Comparison of ENCODE assay signal across 9 mouse cellular contexts in genomic region chr3:30515795-30516170, GRCm38 (mm10). TPM values are rescaled to one million over a fixed set of nuclear protein-coding genes. Genes with fewer than 3 reads are reported as not detected.
DNase-seq lines count a peak whose midpoint lies in the region; ATAC-seq and TF ChIP-seq lines count a peak whose summit lies in the region.
"Had no signal": no experiment of that assay in that cellular context is flagged by ENCODE, and none has a peak within 500 bp of the region (broad histone marks: within the 10 kb centered on the region; RNA-seq: fewer than 3 reads in every experiment).

No protein-coding gene starts in this region.

- H3K4me2 ChIP-seq in heart, embryonic 15.5 days = peak overlapping the region; percentile 79
- peak overlapping the region; percentile 73 for H3K4me2 ChIP-seq in embryonic facial prominence, embryonic 14.5 days (ENCODE audit: low read depth, low read length)
- H3K4me2 ChIP-seq in limb, embryonic 13.5 days (replicated peaks) = peak overlapping the region; percentile 70

- peak overlapping the region; percentile 53 for H3K4me3 ChIP-seq in heart, embryonic 15.5 days
- H3K4me3 ChIP-seq in heart, adult 2 months = no peak overlapping the region; the same call in 1 of the 2 replicates
- H3K4me3 ChIP-seq in E14TG2a.4 (replicated peaks; ENCODE audit: low read length) = peak overlapping the region; percentile 75
- H3K4me3 ChIP-seq in embryonic facial prominence, embryonic 14.5 days (ENCODE audit: low read depth, low read length) = peak overlapping the region; percentile 43
- peak overlapping the region; percentile 66 for H3K4me3 ChIP-seq in limb, embryonic 13.5 days

- no peak overlapping the region for H3K27ac ChIP-seq in heart, embryonic 15.5 days
- H3K27ac ChIP-seq in heart, adult 2 months = no peak overlapping the region; the same call in 1 of the 2 replicates
- no peak overlapping the region for H3K27ac ChIP-seq in embryonic facial prominence, embryonic 14.5 days (replicated peaks; ENCODE audit: low read depth, low read length)
- H3K27ac ChIP-seq in limb, embryonic 13.5 days = peak overlapping the region; percentile 99
- H3K27ac ChIP-seq: liver, embryonic 13.5 days had no signal

- DNase-seq in heart, adult 2 months = no peak
- DNase-seq in embryonic facial prominence, embryonic 14.5 days (ENCODE audit: low spot score) = no peak
- DNase-seq in layer of hippocampus, adult 8-10 months (ENCODE audit: low spot score in 2 of 2) = no peak
- no peak for DNase-seq in embryo, embryonic 9.5 days (ENCODE audit: extremely low spot score)
- no peak for DNase-seq in frontal cortex, postnatal 10 days (ENCODE audit: low spot score in 2 of 2)
- DNase-seq: liver, embryonic 13.5 days had no signal

- no peak for TF ChIP-seq EP300 in heart, adult 2 months (IDR thresholded peaks at IDR 0.05; ENCODE audit: insufficient read depth, low read depth, low read length)

- no peak for TF ChIP-seq POLR2A in heart, adult 2 months (IDR thresholded peaks at IDR 0.05; ENCODE audit: insufficient read depth, low read depth, low read length)

- H3K27me3 ChIP-seq in heart, embryonic 15.5 days = peaks cover 58% of the 10 kb centered on the region
- H3K27me3 ChIP-seq in heart, adult 2 months (ENCODE audit: control insufficient read depth, insufficient read depth, low read length) = no peaks in the 10 kb centered on the region
- H3K27me3 ChIP-seq in E14TG2a.4 (ENCODE audit: insufficient read depth, low read length) = peaks cover 65% of the 10 kb centered on the region
- H3K27me3 ChIP-seq in embryonic facial prominence, embryonic 14.5 days (replicated peaks; ENCODE audit: control insufficient read depth, insufficient read depth, low read length) = peaks cover 66% of the 10 kb centered on the region
- H3K27me3 ChIP-seq in limb, embryonic 13.5 days = peaks cover 4% of the 10 kb centered on the region; the same call in 1 of the 2 replicates

- 13% methylated on average over 9 of the region's 9 CpGs for WGBS in heart, embryonic 15.5 days
- WGBS in heart, adult 2 months = 28% methylated on average over 9 of the region's 9 CpGs
- WGBS in embryonic facial prominence, embryonic 14.5 days = 9% methylated on average over 9 of the region's 9 CpGs
- WGBS in limb, embryonic 13.5 days = 14% methylated on average over 9 of the region's 9 CpGs

- no peak overlapping the region for H3K9ac ChIP-seq in heart, embryonic 15.5 days
- no peak overlapping the region for H3K9ac ChIP-seq in heart, adult 2 months (ENCODE audit: low read depth, low read length)
- no peak overlapping the region for H3K9ac ChIP-seq in embryonic facial prominence, embryonic 14.5 days (ENCODE audit: low read depth, low read length)
- H3K9ac ChIP-seq in limb, embryonic 13.5 days = peak overlapping the region; percentile 96
- H3K9ac ChIP-seq: liver, embryonic 13.5 days had no signal

- H3K36me3 ChIP-seq in heart, embryonic 15.5 days = no peaks in the 10 kb centered on the region
- no peaks in the 10 kb centered on the region for H3K36me3 ChIP-seq in heart, adult 2 months (ENCODE audit: control insufficient read depth, insufficient read depth, low read length)
- H3K36me3 ChIP-seq in E14TG2a.4 (ENCODE audit: insufficient read depth, low read length) = no peaks in the 10 kb centered on the region
- no peaks in the 10 kb centered on the region for H3K36me3 ChIP-seq in embryonic facial prominence, embryonic 14.5 days (ENCODE audit: control insufficient read depth, insufficient read depth, low read length)
- no peaks in the 10 kb centered on the region for H3K36me3 ChIP-seq in limb, embryonic 13.5 days
- H3K36me3 ChIP-seq: liver, embryonic 13.5 days had no signal

- no peaks in the 10 kb centered on the region for H3K9me3 ChIP-seq in heart, embryonic 15.5 days (replicated peaks)
- no peaks in the 10 kb centered on the region for H3K9me3 ChIP-seq in E14TG2a.4 (ENCODE audit: low read length)
- H3K9me3 ChIP-seq in embryonic facial prominence, embryonic 14.5 days (ENCODE audit: control insufficient read depth, low read length) = no peaks in the 10 kb centered on the region
- H3K9me3 ChIP-seq in limb, embryonic 13.5 days = no peaks in the 10 kb centered on the region
- H3K9me3 ChIP-seq: liver, embryonic 13.5 days had no signal

- ATAC-seq in heart, embryonic 15.5 days (replicated peaks; ENCODE audit: insufficient number of reproducible peaks, insufficient read depth, low FRiP score, low read depth) = no peak
- no peak for ATAC-seq in embryonic facial prominence, embryonic 14.5 days (ENCODE audit: low read depth)
- ATAC-seq in limb, embryonic 13.5 days (ENCODE audit: low FRiP score, low read depth) = no peak

- TF ChIP-seq CTCF in heart, adult 2 months (IDR thresholded peaks at IDR 0.05) = no peak
- no peak for TF ChIP-seq CTCF in E14TG2a.4 (conservative IDR thresholded peaks at IDR 0.05; ENCODE audit: low read length)

- intact Hi-C loops in heart, adult 2 months (cut with DNase I) = loop anchor here (1.0 to 10.0 kb wide), 7 partner anchors 148 to 702 kb away; no protein-coding TSS in a partner anchor

- H3K4me1 ChIP-seq in heart, embryonic 15.5 days (replicated peaks) = peaks cover 15% of the 10 kb centered on the region
- no peaks in the 10 kb centered on the region for H3K4me1 ChIP-seq in heart, adult 2 months (ENCODE audit: control insufficient read depth, insufficient read depth, low read length)
- peaks cover 62% of the 10 kb centered on the region for H3K4me1 ChIP-seq in E14TG2a.4 (replicated peaks; ENCODE audit: low read depth, low read length)
- H3K4me1 ChIP-seq in embryonic facial prominence, embryonic 14.5 days (ENCODE audit: control insufficient read depth, insufficient read depth, low read length) = 0 out of 2 replicates have a peak, but pooled peaks cover 3% of the 10 kb centered on the region
- H3K4me1 ChIP-seq in limb, embryonic 13.5 days = peaks cover 45% of the 10 kb centered on the region
- H3K4me1 ChIP-seq: liver, embryonic 13.5 days had no signal

- no peaks in the 10 kb centered on the region for H3K79me2 ChIP-seq in heart, adult 2 months (replicated peaks; ENCODE audit: control insufficient read depth, insufficient read depth, low read length)

RNA-seq across cellular contexts. Expression of gene Mecom, which starts 32.0 kb away (rescaled TPM):
- polyA plus RNA-seq in heart, embryonic 15.5 days (2015; fragmentation: Nextera tagmentation; extraction: Ambion mirVana) = 17.3 and 24.1 TPM in 2 replicates
- total RNA-seq in heart, adult 2 months (2021) = 10 to 100 TPM; 12.5 to 18.6 TPM
- 5.2 and 11.9 TPM in 2 replicates for polyA plus RNA-seq in heart, adult 2 months (2012; rRNA removed)
- 13.0 and 18.9 TPM in 2 replicates for polyA plus RNA-seq in embryonic facial prominence, embryonic 14.5 days (2014; fragmentation: Nextera tagmentation; extraction: Ambion mirVana)
- 87.4 and 90.7 TPM in 2 replicates for polyA plus RNA-seq in limb, embryonic 13.5 days (2015; fragmentation: Nextera tagmentation; extraction: Ambion mirVana)
- total RNA-seq in layer of hippocampus, adult 8-10 months (2022) = 1 to 10 TPM; 2.2 to 5.5 (median 4.5) TPM
